Mouse (Mus musculus): Measurements from ENCODE around the gene Ubtf.

- TF ChIP-seq CTCF (IDR thresholded peaks at IDR 0.05; ENCODE audit: low read depth, low read length) (no peak), POLR2A (IDR thresholded peaks at IDR 0.05; ENCODE audit: borderline replicate concordance, low read depth, low read length) (no peak)
Measured at GRCm38 (mm10) chr11:102304141-102304540, 15.4 kb downstream of the Ubtf start.
